ENCODE assay signal across 8 mouse cellular contexts in genomic region chr3:95988969-95989368, GRCm38 (mm10). TPM values are rescaled to one million over a fixed set of nuclear protein-coding genes. Genes with fewer than 3 reads are reported as not detected.
DNase-seq lines count a peak whose midpoint lies in the region; ATAC-seq and TF ChIP-seq lines count a peak whose summit lies in the region.

No protein-coding gene starts in this region.

- peaks cover 61% of the 10 kb centered on the region for H3K4me1 ChIP-seq in hindbrain, embryonic 13.5 days (replicated peaks)
- H3K4me1 ChIP-seq in hindbrain, embryonic 11.5 days (replicated peaks; ENCODE audit: control insufficient read depth, insufficient read depth, low read length) = peaks cover 19% of the 10 kb centered on the region; the same call in 1 of the 2 replicates
- H3K4me1 ChIP-seq in bone marrow macrophage, adult 2 months (ENCODE audit: control insufficient read depth, insufficient read depth, low read length) = peaks cover 81% of the 10 kb centered on the region
- peaks cover 61% of the 10 kb centered on the region for H3K4me1 ChIP-seq in limb, embryonic 10.5 days

- DNase-seq in hindbrain, embryonic 11.5 days (ENCODE audit: low spot score) = no peak
- peak; percentile 40 to 75 for DNase-seq in gastrocnemius, postnatal 4 days (ENCODE audit: low spot score in 2 of 2)
- no peak for DNase-seq in limb, embryonic 10.5 days (ENCODE audit: low spot score)
- DNase-seq in urinary bladder, postnatal 25 days (ENCODE audit: low spot score) = no peak

- H3K9ac ChIP-seq in hindbrain, embryonic 13.5 days = no peak overlapping the region
- no peak overlapping the region for H3K9ac ChIP-seq in hindbrain, embryonic 11.5 days (ENCODE audit: low read depth, low read length)

- no peak for ATAC-seq in hindbrain, embryonic 13.5 days (ENCODE audit: low FRiP score)
- ATAC-seq in hindbrain, embryonic 11.5 days (ENCODE audit: low FRiP score) = no peak
- no peak for ATAC-seq in megakaryocyte progenitor cell, adult 5-6 weeks (replicated peaks; ENCODE audit: poor library complexity)
- no peak for ATAC-seq in frontal cortex, adult (ENCODE audit: low TSS enrichment)

- no peaks in the 10 kb centered on the region for H3K9me3 ChIP-seq in hindbrain, embryonic 13.5 days
- no peaks in the 10 kb centered on the region for H3K9me3 ChIP-seq in hindbrain, embryonic 11.5 days (ENCODE audit: control insufficient read depth, low read length)
- no peaks in the 10 kb centered on the region for H3K9me3 ChIP-seq in limb, embryonic 10.5 days (replicated peaks)

- peaks cover 50% of the 10 kb centered on the region for H3K36me3 ChIP-seq in hindbrain, embryonic 13.5 days
- H3K36me3 ChIP-seq in hindbrain, embryonic 11.5 days (ENCODE audit: control insufficient read depth, insufficient read depth, low read length) = peaks cover 20% of the 10 kb centered on the region
- peaks cover 71% of the 10 kb centered on the region for H3K36me3 ChIP-seq in limb, embryonic 10.5 days

- no peak overlapping the region for H3K4me3 ChIP-seq in hindbrain, embryonic 13.5 days
- H3K4me3 ChIP-seq in hindbrain, embryonic 11.5 days (ENCODE audit: low read depth, low read length) = no peak overlapping the region
- H3K4me3 ChIP-seq in bone marrow macrophage, adult 2 months (ENCODE audit: insufficient read depth, low read length) = no peak overlapping the region
- no peak overlapping the region for H3K4me3 ChIP-seq in limb, embryonic 10.5 days

- no peaks in the 10 kb centered on the region for H3K27me3 ChIP-seq in hindbrain, embryonic 13.5 days
- H3K27me3 ChIP-seq in hindbrain, embryonic 11.5 days (ENCODE audit: control insufficient read depth, insufficient read depth, low read length) = no peaks in the 10 kb centered on the region
- H3K27me3 ChIP-seq in limb, embryonic 10.5 days (ENCODE audit: low read depth, poor library complexity, severe bottlenecking) = no peaks in the 10 kb centered on the region

- no peak overlapping the region for H3K4me2 ChIP-seq in hindbrain, embryonic 13.5 days
- H3K4me2 ChIP-seq in hindbrain, embryonic 11.5 days (replicated peaks; ENCODE audit: low read depth, low read length) = no peak overlapping the region

- WGBS in hindbrain, embryonic 13.5 days = 58% methylated on average over 10 of the region's 10 CpGs
- 62% methylated on average over 10 of the region's 10 CpGs for WGBS in hindbrain, embryonic 11.5 days
- WGBS in limb, embryonic 10.5 days = 77% methylated on average over 10 of the region's 10 CpGs

- no peak for TF ChIP-seq POLR2A in bone marrow macrophage, adult 2 months (IDR thresholded peaks at IDR 0.05; ENCODE audit: borderline replicate concordance, low read depth, low read length)

- peak overlapping the region; percentile 23 for H3K27ac ChIP-seq in hindbrain, embryonic 13.5 days
- H3K27ac ChIP-seq in hindbrain, embryonic 11.5 days (ENCODE audit: low read depth, low read length) = no peak overlapping the region
- peak overlapping the region; percentile 88; the same call in 1 of the 2 replicates for H3K27ac ChIP-seq in bone marrow macrophage, adult 2 months (ENCODE audit: insufficient read depth, low read depth, low read length)
- H3K27ac ChIP-seq in limb, embryonic 10.5 days = peak overlapping the region; percentile 2; the same call in 1 of the 2 replicates

- no peak for TF ChIP-seq CTCF in bone marrow macrophage, adult 2 months (IDR thresholded peaks at IDR 0.05; ENCODE audit: low read depth, low read length)

RNA-seq across cellular contexts. Expression of gene Plekho1, which starts 6.8 kb away (rescaled TPM):
- polyA plus RNA-seq in hindbrain, embryonic 13.5 days (2015; fragmentation: Nextera tagmentation; extraction: Ambion mirVana) = 59.5 and 65.4 TPM in 2 replicates
- 70.0 and 73.7 TPM in 2 replicates for polyA plus RNA-seq in hindbrain, embryonic 11.5 days (2014; fragmentation: Nextera tagmentation; extraction: Ambion mirVana)
- 298 and 305 TPM in 2 replicates for polyA plus RNA-seq in bone marrow macrophage, adult 2 months (2012; ENCODE audit: insufficient read depth, insufficient read length, missing spikeins)
- 10 to 100 TPM; 94.2 to 97.4 TPM for total RNA-seq in gastrocnemius, postnatal 4 days (2021)
- polyA plus RNA-seq in limb, embryonic 10.5 days (2016; fragmentation: Nextera tagmentation; extraction: Ambion mirVana) = 77.7 and 81.9 TPM in 2 replicates
- 22.1 and 25.9 TPM in 2 replicates for total RNA-seq in megakaryocyte progenitor cell, adult 5-6 weeks (2015)
- total RNA-seq in megakaryocyte progenitor cell, adult 5-6 weeks (2017) = 24.7 and 25.1 TPM in 2 replicates

RNA-seq across cellular contexts. Expression of gene Anp32e, which starts 59.9 kb away (rescaled TPM):
- polyA plus RNA-seq in hindbrain, embryonic 13.5 days (2015; fragmentation: Nextera tagmentation; extraction: Ambion mirVana) = 167 and 175 TPM in 2 replicates
- 114 and 133 TPM in 2 replicates for polyA plus RNA-seq in hindbrain, embryonic 11.5 days (2014; fragmentation: Nextera tagmentation; extraction: Ambion mirVana)
- 134 and 150 TPM in 2 replicates for polyA plus RNA-seq in bone marrow macrophage, adult 2 months (2012; ENCODE audit: insufficient read depth, insufficient read length, missing spikeins)
- total RNA-seq in gastrocnemius, postnatal 4 days (2021) = 100 to 1,000 TPM; 125 to 126 TPM
- polyA plus RNA-seq in limb, embryonic 10.5 days (2016; fragmentation: Nextera tagmentation; extraction: Ambion mirVana) = 344 and 367 TPM in 2 replicates
- total RNA-seq in megakaryocyte progenitor cell, adult 5-6 weeks (2015) = 101 and 132 TPM in 2 replicates
- 384 and 526 TPM in 2 replicates for total RNA-seq in megakaryocyte progenitor cell, adult 5-6 weeks (2017)

Comparison
In these comparisons a context has a peak if more than half of its experiments do, and no peak if none do; other contexts are left out.
1. DNase-seq: peak in gastrocnemius, postnatal 4 days (2 of 2); none in hindbrain, embryonic 11.5 days (single experiment), limb, embryonic 10.5 days (single experiment) and urinary bladder, postnatal 25 days (single experiment).